Mouse (Mus musculus) spleen, postnatal 10 days (tissue): ENCODE measurements around the gene 5730596B20Rik.

Experiments
- DNase-seq, 2 experiments: peaks; one replicate each; pipeline ENCODE4 v3.0.0; 2021 to 2022; ENCODE audit warnings: low spot score in 2 of 2

Gene 5730596B20Rik

DNA sequence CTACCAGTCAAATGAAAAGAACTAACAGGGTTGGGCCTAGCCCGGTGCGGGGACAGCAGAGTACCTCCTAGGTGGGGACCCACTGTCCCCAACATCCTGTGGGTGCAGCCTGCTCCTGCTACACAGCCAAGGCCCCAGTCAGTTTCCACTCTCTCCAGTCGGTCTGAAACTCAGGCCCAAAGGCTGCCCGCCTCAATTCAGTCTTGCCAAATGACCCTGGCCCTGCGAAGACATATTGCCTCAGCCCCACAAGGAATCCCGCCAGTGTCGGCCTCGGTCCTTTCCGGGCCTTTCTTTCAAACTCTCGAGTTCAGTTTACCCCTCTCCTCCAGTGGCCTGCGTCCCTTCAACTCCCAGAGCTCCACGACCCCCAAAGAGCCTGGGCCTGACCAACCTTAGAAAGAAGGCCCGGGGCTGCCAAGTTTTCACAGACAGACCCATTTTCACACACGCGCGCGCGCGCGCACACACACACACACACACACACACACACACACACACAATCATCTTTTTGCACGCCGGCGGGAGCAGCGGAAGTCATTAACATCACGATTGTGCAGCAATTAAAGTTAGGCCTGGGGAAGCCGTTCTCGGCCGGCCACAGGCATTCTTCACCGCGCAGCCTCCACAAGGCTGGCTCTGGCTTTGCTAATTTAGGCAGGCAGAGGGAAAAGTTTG lies 22.9 kb downstream of the 5730596B20Rik start:
- DNase-seq: no peak

- DNase-seq: no peak
These were observed 23.5 kb downstream of the 5730596B20Rik start for GRCm38 (mm10) chr6:52200751-52201250.

DNA sequence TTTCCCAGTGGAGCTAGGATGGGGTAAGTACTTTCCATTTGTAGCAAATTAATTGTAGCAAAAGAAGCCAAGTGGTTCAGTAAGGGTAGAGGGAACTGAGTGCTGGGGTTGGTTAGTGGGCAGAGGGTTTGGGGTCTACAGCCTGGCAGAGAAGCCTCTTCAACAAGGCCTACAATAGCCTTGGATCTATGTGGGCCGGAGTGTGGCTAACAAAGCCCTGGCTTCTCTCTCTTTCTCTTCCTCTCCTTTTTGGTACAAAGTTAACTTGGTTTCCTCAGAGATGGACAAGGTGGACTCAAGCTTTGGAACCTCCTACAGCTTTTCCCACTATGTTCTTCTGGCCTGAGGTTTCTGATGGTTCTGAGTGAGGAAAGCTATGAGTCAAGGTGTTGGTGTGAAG lies 24.0 kb downstream of the 5730596B20Rik start:
- no peak for DNase-seq

DNA sequence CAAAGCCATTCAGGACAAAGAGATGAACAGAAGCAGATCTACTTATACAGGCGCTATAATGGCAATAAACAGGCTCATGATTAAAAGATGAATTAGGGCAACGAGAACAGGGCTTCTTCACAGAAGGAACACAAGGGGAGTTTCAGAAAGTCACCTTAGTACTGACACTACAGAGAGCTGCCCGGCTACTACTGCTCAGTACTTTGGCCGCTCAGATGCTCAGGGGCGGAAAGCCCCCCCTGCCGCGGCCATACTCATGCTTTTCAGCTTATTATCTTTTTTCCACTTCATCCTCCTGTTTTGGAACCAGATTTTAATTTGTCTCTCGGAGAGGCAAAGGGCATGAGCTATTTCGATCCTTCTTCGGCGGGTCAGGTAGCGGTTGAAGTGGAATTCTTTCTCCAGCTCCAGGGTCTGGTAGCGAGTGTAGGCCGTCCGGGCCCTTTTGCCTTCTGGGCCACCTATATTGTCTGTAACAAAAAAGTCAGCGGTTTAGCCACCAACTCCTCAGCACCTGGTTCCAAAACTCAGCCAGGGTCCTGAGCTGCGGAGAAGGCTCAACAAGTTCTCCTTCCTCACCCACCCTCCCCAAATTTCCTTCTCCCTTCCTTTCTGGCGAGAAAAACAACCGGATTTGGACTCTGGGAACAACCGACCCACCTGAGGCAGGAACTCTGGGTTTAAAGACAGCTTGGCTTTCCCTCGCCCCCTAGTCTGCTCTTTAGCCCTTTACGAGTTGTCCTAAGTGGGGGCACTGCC lies 25.2 kb downstream of the 5730596B20Rik start:
- no peak for DNase-seq

DNA sequence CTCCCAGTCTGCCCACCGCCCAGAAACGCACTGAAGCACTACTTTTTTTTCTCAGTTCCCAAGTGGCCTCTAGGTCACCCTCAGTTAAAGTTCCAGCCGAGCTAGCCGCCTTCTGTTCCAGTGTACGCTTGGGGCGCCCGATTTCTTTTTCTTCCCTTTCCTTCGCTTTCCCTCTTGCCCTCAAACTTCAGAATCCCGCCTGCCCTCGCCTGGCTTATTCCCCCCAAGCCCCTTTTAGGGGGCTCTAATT lies 25.7 kb downstream of the 5730596B20Rik start:
- no peak for DNase-seq

- no peak for DNase-seq
These were observed 26.2 kb downstream of the 5730596B20Rik start for GRCm38 (mm10) chr6:52203371-52204049.

GRCm38 (mm10) chr6:52204050-52204752 lies 26.9 kb downstream of the 5730596B20Rik start, which contains the start of gene Hoxa5:
TSS of gene Hoxa5 (minus strand) at chr6:52204587.
- peak in 1 of 2 experiments; percentile 42 for DNase-seq

GRCm38 (mm10) chr6:52205221-52205620 lies 27.9 kb downstream of the 5730596B20Rik start:
- no peak for DNase-seq

GRCm38 (mm10) chr6:52205638-52206621 lies 28.6 kb downstream of the 5730596B20Rik start:
- no peak for DNase-seq

DNA sequence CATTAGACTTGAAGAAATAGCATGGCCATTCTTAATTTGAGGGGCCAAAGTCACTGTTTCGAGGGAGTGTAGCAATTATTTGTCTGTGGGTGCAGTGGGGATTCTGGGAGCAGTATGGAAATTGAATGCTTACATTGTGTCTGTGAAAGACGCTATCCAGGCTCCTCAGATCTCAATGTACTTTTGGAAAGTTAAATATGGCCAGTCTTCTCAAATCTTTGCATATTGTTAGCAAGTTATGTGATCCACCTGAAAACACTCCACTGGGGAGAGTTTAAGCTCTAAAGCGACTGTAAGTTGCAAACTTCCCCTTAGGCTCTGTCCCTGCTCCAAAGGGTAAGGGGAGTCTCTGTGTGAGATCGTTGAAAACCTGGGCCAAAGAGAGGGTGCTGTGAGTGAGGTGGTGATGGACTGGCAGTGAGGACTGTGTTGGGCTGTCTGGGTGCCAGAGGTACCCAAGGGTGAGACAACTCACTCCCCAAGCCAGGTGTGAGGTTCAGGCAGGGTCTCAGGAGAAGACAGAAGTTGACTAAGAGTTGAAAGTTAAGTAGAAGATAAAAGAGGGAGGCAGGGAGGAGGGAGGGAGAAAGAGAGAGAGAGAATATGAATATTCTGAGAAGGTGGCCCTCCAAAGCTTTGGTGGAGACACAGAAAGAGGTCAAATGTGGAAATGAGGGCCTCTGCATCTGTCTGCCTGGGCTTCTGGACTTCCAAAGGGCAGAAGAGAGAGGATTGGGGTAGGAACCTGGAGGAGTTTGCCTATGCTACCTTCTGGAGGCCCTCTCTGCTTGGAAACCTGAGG lies 29.8 kb downstream of the 5730596B20Rik start:
- no peak for DNase-seq

- no peak for DNase-seq
These were observed 30.3 kb downstream of the 5730596B20Rik start for GRCm38 (mm10) chr6:52207684-52207976.

- peak in 1 of 2 experiments; percentile 18 for DNase-seq
These were observed 31.0 kb downstream of the 5730596B20Rik start, which contains the start of gene Hoxa6 for GRCm38 (mm10) chr6:52208072-52208867. TSS of gene Hoxa6 (minus strand) at chr6:52208722.

DNA sequence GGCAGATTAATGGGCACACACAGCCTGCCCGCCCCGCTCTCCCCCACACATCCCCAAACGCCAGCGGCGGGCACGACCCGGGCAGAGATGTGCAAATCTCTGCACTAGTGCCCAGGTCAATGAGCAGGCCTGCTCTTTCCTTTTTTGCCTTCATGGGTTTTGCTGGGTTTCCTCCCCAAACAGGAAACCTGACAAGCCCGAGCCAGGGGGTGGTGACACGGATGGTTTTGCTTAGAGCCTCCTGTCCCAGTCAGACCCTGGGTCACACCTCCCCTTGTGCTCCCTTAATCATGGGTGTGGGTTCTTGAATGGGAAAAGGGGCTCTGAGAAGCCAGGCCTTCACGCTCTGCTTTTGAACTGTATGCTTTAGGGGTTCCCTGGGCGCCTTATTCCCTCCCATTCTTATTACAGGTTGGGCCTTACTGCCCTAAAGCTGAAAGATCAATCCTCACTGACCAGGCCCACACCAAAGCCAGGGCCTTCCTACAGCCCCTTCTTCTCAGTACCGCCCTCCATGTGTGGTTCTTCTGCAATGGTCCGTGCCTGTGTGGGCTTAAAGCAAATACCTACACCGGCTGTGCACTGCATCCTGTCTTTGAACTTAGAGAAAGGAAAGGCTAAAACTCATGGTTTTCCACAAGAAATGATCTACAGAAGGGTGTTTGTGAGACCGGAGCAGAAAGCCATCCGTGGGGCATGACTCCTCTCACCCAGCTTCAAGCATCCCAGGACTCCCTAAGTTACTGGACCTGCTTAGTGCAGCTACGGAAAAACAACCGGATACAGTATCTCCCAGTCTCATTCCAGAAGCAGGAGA lies 31.8 kb downstream of the 5730596B20Rik start:
- DNase-seq: no peak

DNA sequence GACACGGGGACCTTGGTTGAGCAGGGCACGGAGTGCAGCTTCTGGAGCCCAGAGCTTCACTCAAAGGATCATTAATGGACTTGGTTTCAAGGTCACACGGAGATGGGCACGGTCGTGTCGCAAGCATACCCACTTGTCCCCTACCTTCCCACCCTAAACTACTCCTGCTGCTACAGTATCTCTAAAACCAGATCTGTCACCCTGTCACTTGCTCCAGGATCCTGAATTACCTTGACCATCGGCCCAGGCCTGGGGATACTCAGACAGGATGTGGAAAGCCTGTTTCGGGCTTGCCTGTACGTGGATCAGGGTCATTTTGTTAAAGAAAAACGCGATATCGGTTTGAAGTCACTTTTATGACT lies 32.4 kb downstream of the 5730596B20Rik start:
- DNase-seq: no peak

- peak; percentile 50 to 78 for DNase-seq
These were observed 34.1 kb downstream of the 5730596B20Rik start for GRCm38 (mm10) chr6:52211170-52211935.

DNA sequence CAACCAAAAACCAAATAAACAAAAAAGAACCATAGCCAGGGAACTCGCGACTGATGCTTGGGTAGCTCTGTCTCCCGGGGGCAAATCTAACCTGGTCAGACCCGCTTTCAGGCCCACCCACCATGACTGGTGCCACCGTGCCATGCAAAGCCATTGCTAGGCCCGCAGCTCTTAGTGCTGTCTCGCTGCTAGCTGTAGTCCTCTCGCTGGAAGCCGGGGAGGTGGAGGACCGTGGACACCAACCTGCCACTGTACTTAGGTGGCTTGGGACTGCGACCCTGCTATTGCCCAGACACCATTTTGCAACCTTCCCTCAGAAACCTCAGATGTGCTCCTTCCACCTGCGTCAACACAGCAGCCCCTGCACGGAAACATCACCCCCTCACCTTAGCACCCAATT lies 34.7 kb downstream of the 5730596B20Rik start:
- DNase-seq: peak in 1 of 2 experiments; percentile 24

- DNase-seq: no peak
These were observed 35.3 kb downstream of the 5730596B20Rik start for GRCm38 (mm10) chr6:52212556-52213118.
